Mouse (Mus musculus) megakaryocyte, embryonic 14.5 days (primary cell): ENCODE data around the gene Eppin. TPM values are rescaled to one million over a fixed set of nuclear protein-coding genes. Genes with fewer than 3 reads are reported as not detected.

Source experiments
- H3K27me3 ChIP-seq: replicated peaks from 2 replicates; pipeline ENCODE3; 2012; ENCODE audit warnings: inconsistent platforms
- H3K36me3 ChIP-seq: replicated peaks from 2 replicates; pipeline ENCODE3; 2012; ENCODE audit warnings: low read length, inconsistent platforms, mixed read lengths
- H3K4me1 ChIP-seq: 2 replicates; pipeline ENCODE4 v1.6.1; 2012; ENCODE audit warnings: inconsistent platforms
- H3K4me3 ChIP-seq: replicated peaks from 2 replicates; pipeline ENCODE3; 2012; ENCODE audit warnings: moderate library complexity, mild to moderate bottlenecking, inconsistent platforms
- H3K9me3 ChIP-seq: 2 replicates; pipeline ENCODE4 v1.6.1; 2012; ENCODE audit warnings: inconsistent platforms
- FLI1 ChIP-seq: IDR thresholded peaks from 2 replicates; pipeline ENCODE4 v1.6.1; 2012; ENCODE audit warnings: low read length, inconsistent platforms, mixed read lengths
- GATA1 ChIP-seq: IDR thresholded peaks from 3 replicates; pipeline ENCODE4 v1.6.1; 2012; ENCODE audit warnings: mixed read lengths, low read length, inconsistent platforms, borderline replicate concordance
- polyA plus RNA-seq: library from polyadenylated mRNA; stranded (reverse); fragments of >175 nt; gene quantifications from 2 replicates; pipeline ENCODE4 v1.2.3, GENCODE M21; 2012; ENCODE audit warnings: low replicate concordance; ENCODE audit not compliant: insufficient read depth

Eppin gene
- polyA plus RNA-seq, 1 experiment: not detected

DNA sequence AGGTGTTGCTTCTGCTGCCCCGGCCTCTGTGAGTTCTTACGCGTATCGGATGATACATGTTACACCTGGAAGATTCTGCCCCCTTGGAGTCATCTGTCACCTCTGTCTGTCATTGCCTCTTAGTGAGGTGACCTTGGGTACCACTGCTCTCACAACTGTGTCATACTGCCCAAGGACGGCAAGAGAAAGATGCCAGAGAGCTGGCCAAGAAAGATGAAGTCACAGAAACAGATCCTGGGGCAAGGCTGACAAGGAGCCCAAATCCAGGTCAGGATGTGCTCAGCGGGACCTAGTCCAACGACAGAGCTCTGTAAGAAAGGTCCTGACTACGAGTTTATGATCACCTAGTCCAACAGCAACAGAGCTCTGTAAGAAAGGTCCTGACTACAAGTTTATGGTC is 33.3 kb downstream of the Eppin start:
- peaks cover 17% of the 10 kb centered on the region for H3K9me3 ChIP-seq
- TF ChIP-seq GATA1 (no peak), FLI1 (no peak)
- no peaks in the 10 kb centered on the region for H3K36me3 ChIP-seq
- H3K27me3 ChIP-seq: peaks cover 55% of the 10 kb centered on the region
- peaks cover 31% of the 10 kb centered on the region for H3K4me1 ChIP-seq
- no peak overlapping the region for H3K4me3 ChIP-seq

- Histone ChIP-seq H3K9me3 (peaks cover 17% of the 10 kb centered on the region), H3K4me1 (peaks cover 31% of the 10 kb centered on the region), H3K4me3 (peak overlapping the region; percentile 89), H3K27me3 (peaks cover 50% of the 10 kb centered on the region), H3K36me3 (no peaks in the 10 kb centered on the region)
- no peak for TF ChIP-seq GATA1
- TF ChIP-seq FLI1: no peak
Measured at GRCm38 (mm10) chr2:164558991-164559645, 34.3 kb downstream of the Eppin start.

DNA sequence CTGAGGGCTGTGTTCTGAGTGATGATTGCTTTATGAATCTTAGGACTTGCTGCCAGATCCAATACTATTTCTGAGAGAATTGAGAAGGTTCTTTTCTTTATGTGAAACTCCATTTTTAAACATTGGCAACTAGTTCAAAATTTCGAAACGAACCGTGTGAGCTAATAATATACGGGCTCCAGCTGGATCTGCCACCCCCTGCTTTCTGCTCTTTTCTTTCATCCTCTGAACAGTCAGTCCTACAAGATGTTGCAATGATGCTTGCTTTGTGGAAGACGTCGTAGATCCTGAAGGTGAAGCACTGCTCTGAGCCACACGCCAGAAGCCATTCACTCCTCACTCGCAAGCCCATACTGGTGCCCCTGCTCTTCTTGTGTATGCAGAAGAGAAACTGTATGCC is 35.0 kb downstream of the Eppin start:
- Histone ChIP-seq H3K4me1 (peaks cover 28% of the 10 kb centered on the region), H3K9me3 (peaks cover 17% of the 10 kb centered on the region), H3K27me3 (peaks cover 49% of the 10 kb centered on the region), H3K36me3 (no peaks in the 10 kb centered on the region), H3K4me3 (peak overlapping the region; percentile 89)
- no peak for TF ChIP-seq GATA1
- TF ChIP-seq FLI1: no peak

- Histone ChIP-seq H3K9me3 (0 out of 2 replicates have a peak, but pooled peaks cover 3% of the 10 kb centered on the region), H3K4me3 (no peak overlapping the region), H3K4me1 (no peaks in the 10 kb centered on the region), H3K27me3 (peaks cover 75% of the 10 kb centered on the region), H3K36me3 (no peaks in the 10 kb centered on the region)
- no peak for TF ChIP-seq FLI1
- no peak for TF ChIP-seq GATA1
Measured at GRCm38 (mm10) chr2:164551502-164551901, 41.9 kb downstream of the Eppin start.

DNA sequence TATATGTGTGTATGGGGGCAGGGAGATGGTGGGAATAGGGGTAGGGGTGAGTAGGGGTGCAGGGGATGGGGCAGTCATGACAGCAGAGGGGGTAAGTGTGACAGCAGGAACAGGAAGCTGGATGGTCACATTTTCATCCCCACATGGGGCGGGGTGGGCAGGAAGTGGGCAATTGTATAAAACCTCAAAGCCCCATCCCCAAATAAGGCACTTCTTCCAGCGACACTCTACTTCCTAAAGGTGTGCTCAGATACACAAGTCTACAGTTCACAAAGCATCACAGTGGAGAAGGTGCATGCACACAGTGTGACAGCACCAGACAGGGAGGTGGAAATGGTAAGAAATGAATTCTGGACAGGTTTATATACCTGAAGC is 42.5 kb downstream of the Eppin start:
- Histone ChIP-seq H3K36me3 (no peaks in the 10 kb centered on the region), H3K9me3 (0 out of 2 replicates have a peak, but pooled peaks cover 3% of the 10 kb centered on the region), H3K4me3 (no peak overlapping the region), H3K27me3 (peaks cover 71% of the 10 kb centered on the region), H3K4me1 (no peaks in the 10 kb centered on the region)
- TF ChIP-seq FLI1 (no peak), GATA1 (no peak)

DNA sequence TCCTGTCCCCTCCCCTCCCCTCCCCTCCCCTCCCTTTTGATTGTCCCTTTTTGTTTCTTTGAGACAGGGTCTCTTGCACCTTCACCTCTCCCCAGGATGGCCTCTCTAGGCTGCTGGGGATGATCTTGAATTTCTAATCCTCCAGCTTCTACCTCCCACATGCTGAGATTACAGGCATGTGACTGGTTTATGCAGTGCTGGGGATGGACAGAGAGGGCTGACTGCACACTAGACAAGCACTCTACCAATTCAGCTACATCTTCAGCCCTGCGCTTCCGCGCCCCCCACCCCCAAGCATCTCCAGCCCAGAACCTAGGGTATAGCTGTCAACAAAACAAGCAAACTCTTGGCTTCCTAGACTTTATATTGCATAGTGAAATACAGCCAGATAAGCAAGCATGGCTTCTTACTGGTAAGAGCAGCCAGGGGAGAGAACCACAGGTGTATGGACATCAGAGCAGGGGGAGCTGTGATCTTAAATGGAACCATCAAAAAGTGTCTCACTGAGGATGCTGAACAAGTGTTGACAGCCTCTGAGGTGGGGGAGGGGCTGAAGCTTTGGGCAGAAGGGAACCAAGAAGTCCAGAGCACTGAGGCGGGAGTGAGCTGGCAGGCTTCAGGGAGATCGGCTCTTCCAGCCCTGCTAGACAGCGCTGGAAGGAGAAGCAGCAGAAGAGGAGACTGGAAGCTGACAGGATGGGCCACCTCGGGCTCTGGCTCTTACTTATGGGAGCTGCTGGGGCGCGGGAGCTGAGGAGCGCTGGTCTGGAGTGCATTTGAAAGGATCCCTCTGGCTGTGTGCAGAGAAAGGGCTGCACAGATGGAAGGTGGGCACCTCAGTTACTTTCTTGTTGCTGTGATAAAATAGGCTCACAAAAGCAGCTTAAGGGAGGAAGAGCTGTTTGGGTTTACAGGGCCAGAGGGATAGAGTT is 43.2 kb downstream of the Eppin start:
- TF ChIP-seq FLI1 (no peak), GATA1 (no peak)
- Histone ChIP-seq H3K4me1 (no peaks in the 10 kb centered on the region), H3K36me3 (no peaks in the 10 kb centered on the region), H3K4me3 (no peak overlapping the region), H3K27me3 (peaks cover 72% of the 10 kb centered on the region), H3K9me3 (0 out of 2 replicates have a peak, but pooled peaks cover 3% of the 10 kb centered on the region)

DNA sequence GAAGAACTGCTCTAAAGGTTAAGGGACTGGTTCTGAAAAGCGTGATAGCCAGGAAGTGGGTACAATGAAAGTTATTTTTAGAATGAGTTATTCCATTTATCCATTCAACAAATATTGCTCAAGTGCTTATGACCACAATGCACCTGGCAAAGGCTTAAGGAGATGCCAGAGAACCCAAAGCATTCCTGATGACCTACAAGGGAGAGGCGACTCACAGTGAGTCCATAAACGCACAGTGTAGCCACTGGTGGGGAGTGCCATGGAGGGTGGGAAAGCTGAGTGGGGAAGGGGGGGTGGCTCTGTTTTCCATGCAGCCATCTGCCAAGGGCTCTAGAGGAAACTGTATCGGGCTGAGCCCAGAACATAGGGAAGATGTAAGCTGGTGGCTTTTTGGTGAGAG is 44.1 kb downstream of the Eppin start:
- H3K27me3 ChIP-seq: peaks cover 73% of the 10 kb centered on the region
- TF ChIP-seq GATA1: no peak
- TF ChIP-seq FLI1: no peak
- H3K36me3 ChIP-seq: no peaks in the 10 kb centered on the region
- H3K4me3 ChIP-seq: no peak overlapping the region
- H3K4me1 ChIP-seq: peaks cover 6% of the 10 kb centered on the region
- H3K9me3 ChIP-seq: 0 out of 2 replicates have a peak, but pooled peaks cover 3% of the 10 kb centered on the region

DNA sequence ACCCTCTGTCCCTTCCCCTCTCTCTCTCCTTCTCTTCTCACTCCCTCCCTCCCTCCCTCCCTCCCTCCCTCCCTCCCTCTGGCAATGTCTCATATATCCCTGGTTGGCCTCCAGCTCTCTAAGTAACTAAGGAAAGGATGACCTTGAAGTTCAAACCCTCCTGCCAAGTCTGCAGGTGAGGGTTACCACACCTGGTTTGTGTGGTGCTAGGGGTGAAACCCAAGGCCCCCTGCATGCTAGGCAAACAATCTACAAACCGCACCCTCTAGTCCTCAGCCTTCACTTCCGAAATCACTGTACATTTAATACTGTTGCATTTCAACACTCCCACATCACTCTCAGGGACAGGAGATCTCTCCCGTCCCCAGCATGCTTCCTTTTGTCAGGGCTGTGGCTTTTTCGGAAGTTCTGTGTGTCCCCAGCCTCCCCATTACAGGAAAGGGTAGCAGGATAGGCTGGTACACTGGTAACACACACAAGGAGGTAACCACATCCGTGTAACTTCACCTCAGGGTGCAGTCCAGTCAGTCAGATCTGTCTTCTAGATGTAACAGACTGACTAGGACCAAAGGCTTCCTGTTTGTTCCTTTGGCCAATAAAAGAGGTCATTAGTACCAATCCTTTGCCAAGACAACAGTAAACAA is 48.8 kb downstream of the Eppin start:
- no peaks in the 10 kb centered on the region for H3K36me3 ChIP-seq
- H3K27me3 ChIP-seq: peaks cover 68% of the 10 kb centered on the region
- H3K9me3 ChIP-seq: peaks cover 22% of the 10 kb centered on the region
- peak overlapping the region; percentile 28 for H3K4me3 ChIP-seq
- TF ChIP-seq GATA1 (no peak), FLI1 (no peak)
- peaks cover 10% of the 10 kb centered on the region for H3K4me1 ChIP-seq

DNA sequence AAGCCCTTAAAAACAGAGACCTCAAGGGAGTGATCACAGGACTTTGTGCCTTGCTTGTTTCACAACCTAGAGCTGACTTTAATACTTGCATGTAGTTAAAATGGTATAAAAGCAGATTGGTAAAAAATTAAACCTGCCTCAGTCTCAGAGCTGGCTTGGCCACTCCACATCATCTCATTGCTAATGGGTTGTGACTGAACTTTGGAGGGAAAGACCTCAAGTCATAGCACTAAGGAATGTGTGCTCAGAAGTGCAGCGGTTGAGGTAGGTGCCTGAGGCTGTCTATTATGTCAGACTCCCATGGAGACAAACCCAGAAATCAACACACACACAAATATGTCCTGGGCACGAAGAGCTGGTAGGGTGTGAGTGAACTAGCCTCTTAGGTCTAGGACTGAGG is 49.6 kb downstream of the Eppin start:
- Histone ChIP-seq H3K4me3 (no peak overlapping the region), H3K4me1 (peaks cover 10% of the 10 kb centered on the region), H3K27me3 (peaks cover 67% of the 10 kb centered on the region), H3K36me3 (no peaks in the 10 kb centered on the region), H3K9me3 (peaks cover 22% of the 10 kb centered on the region)
- TF ChIP-seq GATA1 (no peak), FLI1 (no peak)

DNA sequence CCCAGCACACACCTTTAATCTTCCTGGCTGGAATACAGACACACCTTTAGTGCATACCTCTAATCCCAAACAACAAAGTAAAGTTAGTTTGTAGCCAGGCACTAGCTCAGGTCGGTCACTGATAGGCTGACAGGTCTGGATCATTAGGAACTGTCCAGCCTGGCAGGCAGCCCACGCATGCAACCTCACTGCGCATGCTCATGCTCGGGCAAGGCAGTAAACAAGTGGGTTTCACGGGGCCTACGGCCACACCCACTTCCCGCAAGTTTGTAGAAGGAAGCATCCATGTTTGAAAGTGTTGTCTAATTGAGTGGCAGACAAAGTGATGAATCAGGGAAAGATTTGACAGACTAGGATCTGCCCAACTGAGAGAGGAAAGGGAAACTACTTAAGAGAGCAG is 50.8 kb downstream of the Eppin start:
- H3K4me1 ChIP-seq: peaks cover 10% of the 10 kb centered on the region
- peaks cover 66% of the 10 kb centered on the region for H3K27me3 ChIP-seq
- H3K4me3 ChIP-seq: no peak overlapping the region
- no peaks in the 10 kb centered on the region for H3K36me3 ChIP-seq
- TF ChIP-seq FLI1 (no peak), GATA1 (no peak)
- peaks cover 22% of the 10 kb centered on the region for H3K9me3 ChIP-seq
